Mouse (Mus musculus): ENCODE results near the gene Wdpcp. TPM values are rescaled to one million over a fixed set of nuclear protein-coding genes. Genes with fewer than 3 reads are reported as not detected.

Wdpcp gene
- polyA plus RNA-seq, 1 experiment from 2014 or later: 10.7 TPM

DNA sequence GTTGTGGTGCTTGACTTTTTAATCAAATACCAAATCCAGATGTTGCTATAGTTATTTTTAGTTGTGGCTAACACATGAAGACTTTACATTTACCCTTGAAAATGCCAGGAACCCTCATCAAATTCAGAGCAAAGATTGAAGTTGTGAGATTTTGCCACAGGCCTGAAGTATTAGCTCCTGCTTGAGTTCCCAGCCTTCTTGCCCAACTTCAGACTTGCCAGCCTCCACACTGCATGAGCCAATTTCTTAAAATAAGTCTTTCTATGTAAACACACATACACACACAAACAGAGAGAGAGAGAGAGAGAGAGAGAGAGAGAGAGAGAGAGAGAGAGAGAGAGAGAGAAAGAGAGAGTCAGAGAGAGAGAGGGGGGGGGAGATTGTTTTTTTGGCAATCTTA is 26.1 kb upstream of the Wdpcp start:
- no peak overlapping the region for H3K4me3 ChIP-seq (ENCODE audit: low read depth, low read length)
- no peak for DNase-seq
- TF ChIP-seq CTCF (IDR thresholded peaks at IDR 0.05; ENCODE audit: low read depth): no peak
- H3K9me3 ChIP-seq (ENCODE audit: low read depth, low read length): no peaks in the 10 kb centered on the region
- no peak overlapping the region for H3K9ac ChIP-seq
- H3K27ac ChIP-seq (ENCODE audit: low read depth): no peak overlapping the region
- no peaks in the 10 kb centered on the region for H3K4me1 ChIP-seq (ENCODE audit: insufficient read depth)
- no peaks in the 10 kb centered on the region for H3K36me3 ChIP-seq (ENCODE audit: insufficient read depth)
- H3K4me2 ChIP-seq: no peak overlapping the region
- no peak for ATAC-seq (ENCODE audit: insufficient read depth)
- no peaks in the 10 kb centered on the region for H3K27me3 ChIP-seq (ENCODE audit: insufficient read depth, low read length)

DNA sequence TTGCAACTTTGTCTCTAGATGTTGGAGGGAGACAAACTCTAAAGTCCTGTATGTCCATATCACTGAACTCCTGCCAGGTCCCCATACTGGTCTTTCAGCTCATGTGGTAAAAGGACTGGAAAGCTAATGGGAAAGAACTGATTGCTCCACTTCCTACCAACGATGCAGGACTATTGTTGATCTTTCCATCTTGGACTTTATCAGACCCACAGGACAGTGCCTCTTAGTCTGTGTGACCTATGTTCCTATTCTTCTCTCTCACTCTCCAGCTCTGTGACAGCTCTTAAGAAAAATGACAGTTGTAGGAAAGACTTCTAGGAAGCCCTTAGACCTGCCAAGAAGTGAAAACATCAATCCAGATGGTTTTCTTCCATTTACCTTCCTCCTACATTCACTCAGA is 25.4 kb upstream of the Wdpcp start:
- no peak for DNase-seq
- H3K27me3 ChIP-seq (ENCODE audit: insufficient read depth, low read length): no peaks in the 10 kb centered on the region
- H3K9me3 ChIP-seq (ENCODE audit: low read depth, low read length): no peaks in the 10 kb centered on the region
- H3K9ac ChIP-seq: no peak overlapping the region
- H3K36me3 ChIP-seq (ENCODE audit: insufficient read depth): no peaks in the 10 kb centered on the region
- H3K27ac ChIP-seq (ENCODE audit: low read depth): no peak overlapping the region
- H3K4me1 ChIP-seq (ENCODE audit: insufficient read depth): no peaks in the 10 kb centered on the region
- no peak overlapping the region for H3K4me2 ChIP-seq
- no peak for ATAC-seq (ENCODE audit: insufficient read depth)
- no peak overlapping the region for H3K4me3 ChIP-seq (ENCODE audit: low read depth, low read length)
- WGBS: 54% methylated on average over 1 of the region's 1 CpGs
- TF ChIP-seq CTCF (IDR thresholded peaks at IDR 0.05; ENCODE audit: low read depth): no peak

DNA sequence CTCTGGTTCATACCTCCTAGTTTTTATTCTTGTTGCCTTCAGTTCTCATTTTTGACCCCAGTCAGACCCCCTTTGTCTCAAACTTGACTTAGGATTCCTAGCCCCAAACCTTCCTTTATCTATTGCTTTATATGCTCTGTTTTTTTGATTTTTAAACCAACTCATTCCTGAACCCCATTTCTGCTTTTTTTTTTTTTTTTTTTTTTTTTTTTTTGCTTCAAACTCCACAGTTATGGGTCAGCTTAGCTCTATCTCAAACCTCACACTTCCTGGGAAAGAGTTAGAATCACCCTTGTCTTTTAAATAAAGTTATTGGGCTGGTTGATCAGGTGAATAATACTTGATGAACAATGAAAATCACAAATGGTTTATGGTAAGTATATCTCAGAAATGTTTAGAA is 24.5 kb upstream of the Wdpcp start:
- ATAC-seq (ENCODE audit: insufficient read depth): no peak

DNA sequence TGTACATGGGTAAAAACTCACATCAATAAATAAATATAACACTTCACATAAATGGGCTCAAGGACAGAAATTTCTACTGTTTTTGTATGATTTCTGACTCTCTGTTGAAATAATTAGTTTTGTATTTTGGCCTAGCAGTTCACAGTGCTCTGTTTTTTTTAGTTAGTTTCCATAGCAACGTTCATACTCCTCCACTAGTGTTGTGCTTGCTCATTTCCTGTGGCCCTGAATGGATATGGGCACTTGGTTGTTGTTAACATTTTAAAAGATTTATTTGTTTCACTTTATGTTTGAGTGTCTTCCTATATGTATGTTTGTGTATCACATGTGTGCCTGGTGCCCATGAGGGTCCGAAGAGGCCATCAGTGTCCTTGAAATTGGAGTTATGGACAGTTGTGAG is 23.0 kb upstream of the Wdpcp start:
- no peak for DNase-seq
- Histone ChIP-seq H3K4me2 (no peak overlapping the region), H3K27me3 (ENCODE audit: insufficient read depth, low read length) (no peaks in the 10 kb centered on the region), H3K36me3 (ENCODE audit: insufficient read depth) (no peaks in the 10 kb centered on the region), H3K4me1 (ENCODE audit: insufficient read depth) (no peaks in the 10 kb centered on the region), H3K9ac (no peak overlapping the region), H3K4me3 (ENCODE audit: low read depth, low read length) (no peak overlapping the region), H3K27ac (ENCODE audit: low read depth) (no peak overlapping the region), H3K9me3 (ENCODE audit: low read depth, low read length) (no peaks in the 10 kb centered on the region)
- no peak for ATAC-seq (ENCODE audit: insufficient read depth)
- no peak for TF ChIP-seq CTCF (IDR thresholded peaks at IDR 0.05; ENCODE audit: low read depth)
- WGBS: 87% methylated on average over 2 of the region's 2 CpGs

More for the DNA sequence above, 24.5 kb upstream of the Wdpcp start:
- no peak for DNase-seq
- Histone ChIP-seq H3K4me3 (ENCODE audit: low read depth, low read length) (no peak overlapping the region), H3K27me3 (ENCODE audit: insufficient read depth, low read length) (no peaks in the 10 kb centered on the region), H3K9me3 (ENCODE audit: low read depth, low read length) (no peaks in the 10 kb centered on the region), H3K4me2 (no peak overlapping the region), H3K9ac (no peak overlapping the region), H3K36me3 (ENCODE audit: insufficient read depth) (no peaks in the 10 kb centered on the region), H3K4me1 (ENCODE audit: insufficient read depth) (no peaks in the 10 kb centered on the region), H3K27ac (ENCODE audit: low read depth) (no peak overlapping the region)
- TF ChIP-seq CTCF (IDR thresholded peaks at IDR 0.05; ENCODE audit: low read depth): no peak

DNA sequence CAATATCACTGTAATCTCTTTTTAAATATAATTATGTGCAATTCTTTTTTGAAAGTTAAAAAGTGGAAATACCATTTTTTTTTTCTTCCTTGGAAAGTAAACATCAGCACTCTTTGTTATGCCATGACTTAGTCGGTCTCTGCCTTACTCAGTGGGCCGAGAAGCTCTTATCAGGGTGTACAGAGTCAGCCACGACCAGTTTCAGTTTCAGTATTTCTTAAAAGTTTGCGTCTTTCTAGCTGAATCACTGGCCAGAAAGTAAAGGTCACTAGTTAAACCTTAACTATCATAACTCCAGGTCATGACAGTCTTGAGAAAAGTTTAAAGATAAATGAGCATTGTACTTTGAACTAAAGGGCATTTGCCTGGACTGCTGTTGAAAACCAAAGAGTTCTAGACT is 22.3 kb upstream of the Wdpcp start:
- TF ChIP-seq CTCF (IDR thresholded peaks at IDR 0.05; ENCODE audit: low read depth): no peak
- Histone ChIP-seq H3K4me2 (no peak overlapping the region), H3K9ac (no peak overlapping the region), H3K27me3 (ENCODE audit: insufficient read depth, low read length) (no peaks in the 10 kb centered on the region), H3K4me1 (ENCODE audit: insufficient read depth) (no peaks in the 10 kb centered on the region), H3K4me3 (ENCODE audit: low read depth, low read length) (no peak overlapping the region), H3K36me3 (ENCODE audit: insufficient read depth) (no peaks in the 10 kb centered on the region), H3K27ac (ENCODE audit: low read depth) (no peak overlapping the region), H3K9me3 (ENCODE audit: low read depth, low read length) (no peaks in the 10 kb centered on the region)
- ATAC-seq (ENCODE audit: insufficient read depth): no peak
- 59% methylated on average over 4 of the region's 4 CpGs for WGBS
- DNase-seq: no peak

DNA sequence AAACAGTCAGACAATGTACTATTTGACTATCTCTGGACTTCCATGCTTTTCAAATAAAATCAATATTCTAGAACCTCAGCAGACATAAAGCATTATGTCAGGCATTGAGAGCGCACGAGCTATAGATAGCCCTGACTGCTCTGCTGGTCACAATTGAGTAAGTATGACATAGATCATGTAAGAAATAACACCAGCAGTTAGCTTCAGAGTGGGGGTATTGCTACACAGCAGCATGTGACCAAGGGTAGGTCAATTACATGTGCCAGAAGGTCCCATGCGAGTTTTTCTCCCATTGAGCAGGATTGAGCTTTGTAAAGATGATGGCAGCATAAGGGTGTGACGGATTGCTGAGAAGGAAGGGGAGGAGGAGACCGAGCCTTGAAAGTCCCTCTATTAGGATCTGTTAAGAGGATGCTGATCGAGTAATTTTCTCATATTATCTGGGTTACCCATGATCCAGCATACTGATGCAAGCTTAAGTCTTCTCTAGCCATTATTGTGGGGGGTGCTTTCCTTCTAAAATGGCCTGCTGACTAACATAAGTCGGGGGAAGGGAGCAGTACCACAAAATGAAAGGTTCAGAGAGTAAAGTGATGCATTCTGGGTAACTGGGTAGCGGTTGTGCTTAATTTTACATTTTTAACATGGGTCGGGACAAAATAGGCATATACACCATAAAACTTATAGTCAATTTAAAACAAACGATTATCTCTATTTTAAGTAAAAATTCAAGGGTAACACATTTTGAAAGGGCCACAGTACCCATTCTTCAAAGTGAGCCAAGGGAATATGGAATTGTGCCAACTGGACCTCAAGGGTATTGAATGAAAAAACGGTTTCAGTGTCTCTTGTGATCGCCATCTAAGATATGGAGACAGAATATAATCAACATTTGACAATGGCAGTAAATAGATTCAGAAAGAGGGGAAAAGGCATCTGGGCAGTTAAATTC is 21.5 kb upstream of the Wdpcp start:
- 83% methylated on average over 12 of the region's 12 CpGs for WGBS

DNA sequence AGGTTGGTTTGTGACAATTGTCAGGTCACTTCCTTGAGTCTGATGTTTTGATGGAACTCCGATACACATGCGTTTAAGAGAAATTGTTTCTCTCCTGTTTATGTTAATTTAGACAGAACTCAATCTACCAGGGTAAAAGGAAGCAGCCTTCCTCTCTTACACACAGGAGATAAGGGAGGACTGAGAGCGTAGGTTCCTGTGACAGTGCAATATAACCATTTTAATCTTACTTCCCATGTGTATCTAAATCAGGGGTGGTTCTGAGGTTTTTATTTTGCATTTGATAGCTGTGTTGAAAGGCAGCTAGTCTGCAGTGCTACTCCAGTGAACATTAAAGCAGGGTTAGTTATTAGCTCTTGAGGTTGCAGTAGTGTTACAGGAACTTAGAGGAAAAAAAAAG is 20.0 kb upstream of the Wdpcp start:
- WGBS: 49% methylated on average over 3 of the region's 3 CpGs
- H3K27me3 ChIP-seq (ENCODE audit: insufficient read depth, low read length): no peaks in the 10 kb centered on the region
- H3K4me1 ChIP-seq (ENCODE audit: insufficient read depth): no peaks in the 10 kb centered on the region
- ATAC-seq (ENCODE audit: insufficient read depth) (no peak), DNase-seq (no peak)
- H3K36me3 ChIP-seq (ENCODE audit: insufficient read depth): 0 out of 2 replicates have a peak, but pooled peaks cover 6% of the 10 kb centered on the region
- no peak overlapping the region for H3K4me3 ChIP-seq (ENCODE audit: low read depth, low read length)
- no peak overlapping the region for H3K9ac ChIP-seq
- no peaks in the 10 kb centered on the region for H3K9me3 ChIP-seq (ENCODE audit: low read depth, low read length)
- TF ChIP-seq CTCF (IDR thresholded peaks at IDR 0.05; ENCODE audit: low read depth): no peak
- no peak overlapping the region for H3K27ac ChIP-seq (ENCODE audit: low read depth)
- no peak overlapping the region for H3K4me2 ChIP-seq

More for the DNA sequence above, 21.5 kb upstream of the Wdpcp start:
- no peak overlapping the region for H3K4me3 ChIP-seq (ENCODE audit: low read depth, low read length)
- H3K9me3 ChIP-seq (ENCODE audit: low read depth, low read length): no peaks in the 10 kb centered on the region
- no peaks in the 10 kb centered on the region for H3K4me1 ChIP-seq (ENCODE audit: insufficient read depth)
- H3K36me3 ChIP-seq (ENCODE audit: insufficient read depth): no peaks in the 10 kb centered on the region
- DNase-seq (no peak), ATAC-seq (ENCODE audit: insufficient read depth) (no peak)
- TF ChIP-seq CTCF (IDR thresholded peaks at IDR 0.05; ENCODE audit: low read depth): no peak
- H3K9ac ChIP-seq: no peak overlapping the region
- no peak overlapping the region for H3K4me2 ChIP-seq
- no peaks in the 10 kb centered on the region for H3K27me3 ChIP-seq (ENCODE audit: insufficient read depth, low read length)
- H3K27ac ChIP-seq (ENCODE audit: low read depth): no peak overlapping the region
